Mouse (Mus musculus): ENCODE measurements around the gene Dgki. TPM values are rescaled to one million over a fixed set of nuclear protein-coding genes. Genes with fewer than 3 reads are reported as not detected.

Gene Dgki
- total and polyA plus RNA-seq, 3 experiments, result not detected

DNA sequence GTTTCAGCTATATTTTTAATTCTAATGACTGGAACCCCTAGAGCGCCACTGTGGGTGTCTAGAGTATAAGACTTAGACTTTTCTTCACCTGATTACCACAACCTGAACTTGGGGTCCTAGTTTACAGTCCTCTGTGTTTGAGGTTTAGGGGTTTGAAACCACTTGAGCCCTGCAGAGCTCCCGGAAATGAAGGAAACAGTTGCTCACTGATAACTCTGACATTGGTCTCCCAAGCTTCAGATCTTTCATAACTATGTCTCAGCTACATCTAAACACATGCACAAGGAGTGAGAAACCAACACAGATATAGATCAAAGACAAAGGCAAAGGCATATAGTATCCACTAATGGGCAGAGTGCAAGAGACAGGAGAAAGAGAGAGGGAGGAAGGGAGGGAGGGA, 271.7 kb downstream of the Dgki start:
- no peaks in the 10 kb centered on the region for H3K27me3 ChIP-seq (ENCODE audit: control insufficient read depth in 1 of 2, insufficient read depth in 2 of 2, low read length in 2 of 2)
- no peak overlapping the region for H3K4me3 ChIP-seq (ENCODE audit: control insufficient read depth in 1 of 2, insufficient read depth in 1 of 2, low read depth in 2 of 2, low read length in 2 of 2)
- H3K27ac ChIP-seq (ENCODE audit: control insufficient read depth, low read depth, low read length), result no peak overlapping the region
- no peaks in the 10 kb centered on the region for H3K79me2 ChIP-seq (ENCODE audit: control insufficient read depth, insufficient read depth, low read length, poor library complexity)
- no peak for TF ChIP-seq KAT2A (conservative IDR thresholded peaks at IDR 0.05; ENCODE audit: low read depth, low read length)
- no peak for TF ChIP-seq RCOR1 (IDR thresholded peaks at IDR 0.05; ENCODE audit: low read depth, low read length)
- no peak for TF ChIP-seq HCFC1 (IDR thresholded peaks at IDR 0.05; ENCODE audit: low read depth, low read length)
- TF ChIP-seq MYB (IDR thresholded peaks at IDR 0.05; ENCODE audit: low read depth, low read length), result no peak
- TF ChIP-seq CHD2 (IDR thresholded peaks at IDR 0.05; ENCODE audit: low read length), result no peak
- no peak for TF ChIP-seq ZMIZ1 (IDR thresholded peaks at IDR 0.05; ENCODE audit: low read depth, low read length)
- no peak for TF ChIP-seq MAZ (IDR thresholded peaks at IDR 0.05; ENCODE audit: low read depth, low read length)
- no peak for TF ChIP-seq SMC3 (IDR thresholded peaks at IDR 0.05; ENCODE audit: low read depth, low read length)
- TF ChIP-seq NELFE (IDR thresholded peaks at IDR 0.05; ENCODE audit: low read depth, low read length), result no peak
- no peak for TF ChIP-seq ZKSCAN1 (IDR thresholded peaks at IDR 0.05; ENCODE audit: low read depth, low read length)
- TF ChIP-seq ZNF384 (IDR thresholded peaks at IDR 0.05; ENCODE audit: low read depth, low read length), result no peak
- no peak for TF ChIP-seq TBP (IDR thresholded peaks at IDR 0.05; ENCODE audit: low read depth, low read length)
- no peak for TF ChIP-seq USF1 (IDR thresholded peaks at IDR 0.05; ENCODE audit: low read depth, low read length)
- no peak overlapping the region for H3K9ac ChIP-seq (ENCODE audit: control insufficient read depth, low read depth, low read length, poor library complexity, severe bottlenecking)
- DNase-seq (ENCODE audit: low read depth, low spot score), result no peak
- no peaks in the 10 kb centered on the region for H3K9me3 ChIP-seq (replicated peaks; ENCODE audit: insufficient read depth, low read length)
- H3K36me3 ChIP-seq (ENCODE audit: control insufficient read depth in 1 of 2, insufficient read depth in 2 of 2, low read length in 2 of 2), result no peaks in the 10 kb centered on the region
- H3K4me1 ChIP-seq (ENCODE audit: control insufficient read depth in 1 of 2, insufficient read depth in 2 of 2, low read length in 2 of 2), result no peaks in the 10 kb centered on the region

DNA sequence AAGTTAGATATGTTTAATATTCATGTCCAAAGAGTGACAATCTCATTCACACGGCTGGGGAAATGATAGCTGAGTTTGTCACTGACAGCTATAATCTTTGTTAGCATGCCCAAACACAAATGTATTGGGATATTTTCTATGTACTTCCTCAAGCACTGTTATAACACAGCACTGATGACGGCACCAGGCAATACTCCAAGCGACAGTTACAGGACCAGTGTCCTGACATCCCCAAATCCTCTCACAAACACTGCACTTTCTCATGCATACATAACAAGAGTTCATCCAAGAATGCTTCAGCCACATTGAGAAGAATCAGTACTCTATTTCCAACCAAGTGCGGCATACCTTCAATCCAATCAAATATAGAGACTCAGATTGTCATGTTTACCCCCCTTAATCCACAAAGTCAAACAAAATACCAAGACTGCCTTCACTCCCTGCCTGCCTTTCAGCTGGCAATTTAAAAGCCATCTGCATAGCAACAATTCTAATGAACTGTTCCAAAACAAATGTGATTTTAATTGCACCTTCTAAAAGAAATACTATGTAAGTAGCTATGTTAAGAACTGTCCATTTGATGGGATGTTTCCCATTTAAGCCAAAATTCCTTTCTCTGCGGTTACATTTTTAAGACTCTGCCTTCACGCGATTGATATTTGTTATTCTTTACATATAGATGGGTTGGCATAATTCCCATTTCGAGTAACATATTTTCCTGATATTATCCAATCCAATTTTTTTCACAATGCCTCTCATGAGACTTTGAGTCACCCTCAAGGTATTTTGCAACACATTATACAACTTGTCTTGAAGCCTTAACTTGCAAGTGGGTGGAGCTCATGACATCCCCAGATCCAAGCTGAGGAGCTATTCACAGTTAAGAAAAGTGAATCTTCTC, 273.4 kb downstream of the Dgki start:
- H3K27me3 ChIP-seq (ENCODE audit: control insufficient read depth in 1 of 2, insufficient read depth in 2 of 2, low read length in 2 of 2), result no peaks in the 10 kb centered on the region
- H3K4me1 ChIP-seq (ENCODE audit: control insufficient read depth in 1 of 2, insufficient read depth in 2 of 2, low read length in 2 of 2), result no peaks in the 10 kb centered on the region
- no peak overlapping the region for H3K27ac ChIP-seq (ENCODE audit: control insufficient read depth, low read depth, low read length)
- no peak overlapping the region for H3K4me3 ChIP-seq (ENCODE audit: control insufficient read depth in 1 of 2, insufficient read depth in 1 of 2, low read depth in 2 of 2, low read length in 2 of 2)
- H3K36me3 ChIP-seq (ENCODE audit: control insufficient read depth in 1 of 2, insufficient read depth in 2 of 2, low read length in 2 of 2), result no peaks in the 10 kb centered on the region
- no peaks in the 10 kb centered on the region for H3K79me2 ChIP-seq (ENCODE audit: control insufficient read depth, insufficient read depth, low read length, poor library complexity)
- H3K9ac ChIP-seq (ENCODE audit: control insufficient read depth, low read depth, low read length, poor library complexity, severe bottlenecking), result no peak overlapping the region
- no peaks in the 10 kb centered on the region for H3K9me3 ChIP-seq (replicated peaks; ENCODE audit: insufficient read depth, low read length)
- DNase-seq (ENCODE audit: low read depth, low spot score), result no peak
- no peak for TF ChIP-seq MEF2A (IDR thresholded peaks at IDR 0.05; ENCODE audit: extremely low read depth, insufficient replicate concordance, low read depth, low read length, poor library complexity, severe bottlenecking)
- TF ChIP-seq POLR2AphosphoS2 (IDR thresholded peaks at IDR 0.05; ENCODE audit: low read length), result no peak
- TF ChIP-seq KAT2A (conservative IDR thresholded peaks at IDR 0.05; ENCODE audit: low read depth, low read length), result no peak
- TF ChIP-seq MYB (IDR thresholded peaks at IDR 0.05; ENCODE audit: low read depth, low read length), result no peak
- TF ChIP-seq UBTF (IDR thresholded peaks at IDR 0.05; ENCODE audit: borderline replicate concordance, insufficient read depth, low read depth, low read length), result no peak
- no peak for TF ChIP-seq RCOR1 (IDR thresholded peaks at IDR 0.05; ENCODE audit: low read depth, low read length)
- no peak for TF ChIP-seq EP300 (IDR thresholded peaks at IDR 0.05; ENCODE audit: low read depth in 1 of 2, low read length in 2 of 2)
- no peak for TF ChIP-seq ZNF384 (IDR thresholded peaks at IDR 0.05; ENCODE audit: low read depth, low read length)
- no peak for TF ChIP-seq MAZ (IDR thresholded peaks at IDR 0.05; ENCODE audit: low read depth, low read length)
- no peak for TF ChIP-seq USF1 (IDR thresholded peaks at IDR 0.05; ENCODE audit: low read depth, low read length)
